Mouse (Mus musculus) kidney, adult 2 months (tissue): ENCODE data around the gene 4933427D14Rik.

Experiments used
- CTCF ChIP-seq: fragments of 200-500 bp; conservative IDR thresholded peaks from 2 replicates; pipeline ENCODE4 v1.5.1; 2011; ENCODE audit warnings: low read depth, mild to moderate bottlenecking, control low read depth, low read length, moderate library complexity, mixed read lengths; ENCODE audit not compliant: insufficient read depth, insufficient read length
- POLR2A ChIP-seq: fragments of 200-500 bp; IDR thresholded peaks from one replicate; pipeline ENCODE4 v1.6.1; 2011; ENCODE audit warnings: low read depth, low read length, control low read depth

- TF ChIP-seq POLR2A (no peak), CTCF (no peak; the same call in 1 of the 2 replicates)
These were observed 54.0 kb downstream of the 4933427D14Rik start for GRCm38 (mm10) chr11:72153122-72153862.
